Mouse (Mus musculus) right cerebral cortex, postnatal 36 days (tissue): Measurements from ENCODE around the gene Sema7a.

Experiments used
- DNase-seq, 2 experiments: peaks; one replicate each; pipeline ENCODE4 v3.0.0; 2022; ENCODE audit warnings: low spot score in 2 of 2, mixed read lengths in 1 of 2

Sema7a gene

GRCm38 (mm10) chr9:58011027-58011426 lies 71.1 kb downstream of the Sema7a start:
- no peak for DNase-seq

GRCm38 (mm10) chr9:58011552-58011951 lies 71.6 kb downstream of the Sema7a start:
- no peak for DNase-seq
